Mouse (Mus musculus) liver, embryonic 15.5 days (tissue): ENCODE results near the gene AI854703. TPM values are rescaled to one million over a fixed set of nuclear protein-coding genes. Genes with fewer than 3 reads are reported as not detected.

ENCODE experiments used
- ATAC-seq: fragments of 200-750 bp; cut with Nextera tagmentation; 2 replicates; pipeline ENCODE4 v1.8.0; 2017; ENCODE audit warnings: moderate number of reproducible peaks, mild to moderate bottlenecking, moderate library complexity; ENCODE audit not compliant: insufficient read depth
- H3K27ac ChIP-seq: fragments of 300-500 bp; sonication (generic); replicated peaks from 2 replicates; pipeline ENCODE4 v1.5.1; 2015; ENCODE audit warnings: mild to moderate bottlenecking, inconsistent platforms
- H3K27me3 ChIP-seq: fragments of 300-500 bp; sonication (generic); 2 replicates; pipeline ENCODE4 v1.6.1; 2015; ENCODE audit warnings: mild to moderate bottlenecking, inconsistent platforms
- H3K36me3 ChIP-seq: fragments of 300-500 bp; sonication (generic); replicated peaks from 2 replicates; pipeline ENCODE4 v1.6.1; 2015; ENCODE audit warnings: moderate library complexity, mild to moderate bottlenecking, inconsistent platforms
- H3K4me1 ChIP-seq: fragments of 300-500 bp; sonication (generic); replicated peaks from 2 replicates; pipeline ENCODE4 v1.6.1; 2015; ENCODE audit warnings: inconsistent platforms
- H3K4me2 ChIP-seq: fragments of 300-500 bp; sonication (generic); 2 replicates; pipeline ENCODE4 v1.6.1; 2015; ENCODE audit warnings: moderate library complexity, mild to moderate bottlenecking, inconsistent platforms
- H3K4me3 ChIP-seq: fragments of 300-500 bp; sonication (generic); replicated peaks from 2 replicates; pipeline ENCODE4 v1.5.1; 2015; ENCODE audit warnings: mild to moderate bottlenecking, inconsistent platforms
- H3K9ac ChIP-seq: fragments of 300-500 bp; sonication (generic); 2 replicates; pipeline ENCODE4 v1.6.1; 2015; ENCODE audit warnings: moderate library complexity, mild to moderate bottlenecking, inconsistent platforms
- H3K9me3 ChIP-seq: fragments of 300-500 bp; sonication (generic); replicated peaks from 2 replicates; pipeline ENCODE4 v1.6.1; 2016; ENCODE audit warnings: inconsistent platforms
- WGBS: fragments of 180-500 bp; shearing (Covaris S2); methylation state at CpG from one replicate; pipeline ENCODE4 v1.1.7; 2015; ENCODE audit warnings: mixed read lengths; ENCODE audit not compliant: insufficient replicate concordance; 5-methylcytosine and 5-hydroxymethylcytosine counted together
- polyA plus RNA-seq: library from polyadenylated mRNA; unstranded; fragments of >200 nt; fragmentation: Nextera tagmentation; extraction: Ambion mirVana; gene quantifications from 2 replicates; pipeline ENCODE4 v1.2.1, GENCODE M21; 2015

Gene AI854703
- polyA plus RNA-seq, 1 experiment from 2014 or later: 0.18 TPM

DNA sequence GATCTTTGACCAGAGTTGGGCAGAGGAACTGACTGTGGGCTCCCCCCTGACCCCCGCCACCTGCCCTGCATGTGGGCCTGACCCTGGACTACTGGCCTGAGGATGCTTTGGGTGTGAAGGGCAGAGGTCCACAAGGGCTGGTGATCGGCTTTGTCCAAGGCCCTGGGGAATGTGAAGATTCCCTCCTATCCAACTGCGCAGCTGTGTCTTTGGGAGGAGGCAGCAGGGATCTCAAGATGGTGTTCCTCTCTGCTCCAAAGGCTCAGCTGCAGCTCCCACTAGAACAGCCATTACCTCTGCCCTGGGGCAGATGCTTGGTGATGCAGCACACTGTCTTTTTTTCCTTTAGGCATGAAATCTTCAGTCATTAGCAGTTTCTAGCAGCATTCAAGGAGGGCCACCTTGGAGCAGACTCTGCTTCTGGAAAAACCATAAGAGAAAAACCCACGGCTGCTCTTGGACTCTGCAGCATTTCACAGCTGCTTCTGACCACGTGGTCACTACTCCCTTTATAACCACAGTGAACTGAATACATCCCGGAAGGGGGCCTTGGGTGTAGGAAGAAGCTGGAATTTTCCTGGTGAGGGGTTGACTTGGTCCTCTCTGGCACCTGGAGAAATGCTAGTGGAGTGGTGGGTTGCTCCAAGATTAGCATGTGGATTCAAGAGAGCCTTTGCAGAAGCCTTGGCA is 11.4 kb downstream of the AI854703 start:
- Histone ChIP-seq H3K4me1 (no peaks in the 10 kb centered on the region), H3K4me2 (no peak overlapping the region), H3K27me3 (no peaks in the 10 kb centered on the region), H3K36me3 (no peaks in the 10 kb centered on the region), H3K9ac (no peak overlapping the region), H3K27ac (no peak overlapping the region), H3K4me3 (no peak overlapping the region), H3K9me3 (no peaks in the 10 kb centered on the region)
- no peak for ATAC-seq
- 53% methylated on average over 6 of the region's 6 CpGs for WGBS

- no peak overlapping the region for H3K27ac ChIP-seq
- ATAC-seq: no peak
- H3K27me3 ChIP-seq: no peaks in the 10 kb centered on the region
- H3K4me2 ChIP-seq: no peak overlapping the region
- H3K36me3 ChIP-seq: no peaks in the 10 kb centered on the region
- no peak overlapping the region for H3K4me3 ChIP-seq
- H3K9ac ChIP-seq: no peak overlapping the region
- no peaks in the 10 kb centered on the region for H3K9me3 ChIP-seq
- no peaks in the 10 kb centered on the region for H3K4me1 ChIP-seq
- WGBS: 38% methylated on average over 2 of the region's 2 CpGs
Measured at GRCm38 (mm10) chr6:48638553-48638952, 12.0 kb downstream of the AI854703 start.

DNA sequence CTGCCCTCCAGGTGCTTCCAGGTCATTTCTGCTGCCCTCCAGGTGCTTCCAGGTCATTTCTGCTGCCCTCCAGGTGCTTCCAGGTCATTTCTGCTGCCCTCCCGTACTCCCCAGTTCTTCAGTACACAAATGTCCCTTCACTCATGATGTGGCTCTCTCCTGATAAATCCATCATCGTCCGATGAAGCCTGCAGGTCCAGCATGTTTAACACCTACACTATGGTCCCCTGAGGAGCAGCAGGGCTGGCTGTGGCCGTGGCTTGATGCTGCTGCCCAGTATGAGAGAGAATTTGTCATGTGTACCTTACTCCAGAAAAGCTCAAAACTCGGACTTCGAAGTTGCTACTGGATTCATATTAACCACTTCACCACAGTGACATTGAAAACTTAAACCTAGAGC is 14.8 kb downstream of the AI854703 start:
- H3K4me2 ChIP-seq: no peak overlapping the region
- no peak overlapping the region for H3K9ac ChIP-seq
- no peak overlapping the region for H3K27ac ChIP-seq
- no peaks in the 10 kb centered on the region for H3K4me1 ChIP-seq
- no peak for ATAC-seq
- no peak overlapping the region for H3K4me3 ChIP-seq
- H3K36me3 ChIP-seq: no peaks in the 10 kb centered on the region
- H3K27me3 ChIP-seq: no peaks in the 10 kb centered on the region
- 49% methylated on average over 6 of the region's 6 CpGs for WGBS
- H3K9me3 ChIP-seq: no peaks in the 10 kb centered on the region

DNA sequence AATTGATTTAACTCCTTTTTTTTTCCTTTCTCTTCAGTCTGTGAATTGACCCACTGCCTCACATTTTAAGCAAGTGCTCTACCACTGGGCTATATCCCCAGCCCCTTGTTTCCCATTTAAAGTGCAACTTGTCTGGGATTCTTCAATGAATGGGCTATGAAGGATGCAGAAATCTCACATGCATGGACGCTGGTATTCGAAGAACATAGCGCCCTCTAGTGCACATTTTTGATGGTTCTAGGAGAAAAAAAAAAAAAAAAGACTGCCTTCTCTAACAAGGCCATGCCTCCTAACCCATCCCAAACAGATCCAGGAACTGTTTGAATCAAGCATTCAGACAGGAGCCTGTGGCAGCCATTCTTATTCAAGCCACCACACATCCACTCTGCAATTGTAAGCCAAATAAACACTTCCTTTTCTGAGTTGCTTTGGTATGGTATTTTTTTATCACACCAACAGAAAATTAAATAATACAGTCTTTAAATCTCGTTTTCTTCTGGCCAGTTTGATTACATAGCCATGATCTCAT is 16.3 kb downstream of the AI854703 start:
- Histone ChIP-seq H3K4me1 (no peaks in the 10 kb centered on the region), H3K4me2 (no peak overlapping the region), H3K4me3 (no peak overlapping the region), H3K27me3 (no peaks in the 10 kb centered on the region), H3K27ac (no peak overlapping the region), H3K36me3 (no peaks in the 10 kb centered on the region), H3K9ac (no peak overlapping the region), H3K9me3 (no peaks in the 10 kb centered on the region)
- 16% methylated on average over 4 of the region's 4 CpGs for WGBS
- no peak for ATAC-seq

GRCm38 (mm10) chr6:48645660-48646308 is 19.2 kb downstream of the AI854703 start:
- Histone ChIP-seq H3K4me2 (no peak overlapping the region), H3K9ac (no peak overlapping the region), H3K36me3 (no peaks in the 10 kb centered on the region)

GRCm38 (mm10) chr6:48646309-48646690 is 19.7 kb downstream of the AI854703 start:
- H3K27ac ChIP-seq: no peak overlapping the region
- no peaks in the 10 kb centered on the region for H3K4me1 ChIP-seq
- H3K9ac ChIP-seq: no peak overlapping the region
- H3K4me3 ChIP-seq: no peak overlapping the region
- ATAC-seq: no peak
- H3K9me3 ChIP-seq: no peaks in the 10 kb centered on the region
- WGBS: 47% methylated on average over 4 of the region's 4 CpGs
- no peak overlapping the region for H3K4me2 ChIP-seq
- H3K36me3 ChIP-seq: no peaks in the 10 kb centered on the region
- no peaks in the 10 kb centered on the region for H3K27me3 ChIP-seq

More at GRCm38 (mm10) chr6:48645660-48646308, 19.2 kb downstream of the AI854703 start:
- Histone ChIP-seq H3K27ac (no peak overlapping the region), H3K9me3 (no peaks in the 10 kb centered on the region), H3K27me3 (no peaks in the 10 kb centered on the region), H3K4me3 (no peak overlapping the region), H3K4me1 (no peaks in the 10 kb centered on the region)
- no peak for ATAC-seq
- 4% methylated on average over 12 of the region's 12 CpGs for WGBS

DNA sequence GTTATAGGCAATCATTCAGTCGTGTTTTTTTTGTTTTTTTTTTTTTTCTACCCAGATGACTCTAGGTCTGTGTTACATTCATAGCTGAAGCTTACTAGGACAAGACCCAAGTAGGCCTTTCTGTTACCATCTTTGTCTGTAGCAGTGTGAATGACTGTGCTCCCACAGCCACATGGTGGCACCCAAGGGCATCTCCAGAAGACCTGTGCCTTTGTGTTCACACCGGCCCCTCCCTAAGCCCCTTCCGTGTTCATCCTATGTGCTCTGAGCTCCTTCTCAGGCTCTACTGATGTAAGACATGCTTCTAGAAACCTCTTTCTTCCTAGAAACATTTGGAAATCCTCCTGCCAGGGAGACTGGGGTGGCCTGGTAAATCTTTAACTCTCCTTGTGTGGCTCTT is 20.4 kb downstream of the AI854703 start, which contains the start of gene Gimap8:
Gimap8 (plus strand) TSS at position 240 of the 400 bp plus-strand sequence.
- Histone ChIP-seq H3K27ac (no peak within 1 kb of the TSS), H3K27me3 (no peaks in the 10 kb centered on the region), H3K4me1 (no peaks in the 10 kb centered on the region), H3K36me3 (no peaks in the 10 kb centered on the region), H3K9ac (no peak within 1 kb of the TSS), H3K4me3 (no peak within 1 kb of the TSS), H3K4me2 (no peak within 1 kb of the TSS; the same call in 1 of the 2 replicates), H3K9me3 (no peaks in the 10 kb centered on the region)
- ATAC-seq: no peak
- WGBS: 13% methylated on average over 3 of the region's 3 CpGs

- no peak overlapping the region for H3K9ac ChIP-seq
- H3K27me3 ChIP-seq: no peaks in the 10 kb centered on the region
- ATAC-seq: no peak
- no peaks in the 10 kb centered on the region for H3K9me3 ChIP-seq
- no peak overlapping the region for H3K4me3 ChIP-seq
- H3K4me1 ChIP-seq: no peaks in the 10 kb centered on the region
- 47% methylated on average over 2 of the region's 2 CpGs for WGBS
- no peaks in the 10 kb centered on the region for H3K36me3 ChIP-seq
- H3K27ac ChIP-seq: no peak overlapping the region
- no peak overlapping the region for H3K4me2 ChIP-seq
Measured at GRCm38 (mm10) chr6:48647611-48648010, 21.0 kb downstream of the AI854703 start.

DNA sequence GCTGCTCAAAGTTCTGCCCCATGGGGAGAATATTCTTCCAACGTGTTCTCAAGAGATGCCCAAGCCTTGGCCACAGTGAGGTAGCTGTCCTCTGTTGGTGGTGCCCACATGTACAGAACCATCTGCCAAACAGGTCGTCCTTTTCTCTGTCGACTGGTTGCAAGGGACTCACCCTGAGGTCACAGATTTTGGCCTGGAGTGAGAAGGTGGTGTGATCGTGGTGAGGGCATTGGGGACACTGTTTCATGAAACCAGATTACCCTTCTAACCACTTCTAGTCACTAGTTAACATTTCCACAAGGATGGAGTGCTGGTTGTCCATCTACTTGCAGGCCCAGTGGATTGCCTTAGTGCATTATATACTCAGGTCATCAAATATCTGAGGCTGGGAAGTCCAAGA is 22.2 kb downstream of the AI854703 start:
- Histone ChIP-seq H3K9me3 (no peaks in the 10 kb centered on the region), H3K4me3 (no peak overlapping the region), H3K36me3 (no peaks in the 10 kb centered on the region), H3K27me3 (no peaks in the 10 kb centered on the region), H3K4me2 (no peak overlapping the region), H3K4me1 (no peaks in the 10 kb centered on the region), H3K27ac (no peak overlapping the region), H3K9ac (no peak overlapping the region)
- 62% methylated on average over 4 of the region's 4 CpGs for WGBS
- ATAC-seq: no peak

- Histone ChIP-seq H3K27me3 (no peaks in the 10 kb centered on the region), H3K9me3 (no peaks in the 10 kb centered on the region), H3K4me3 (no peak overlapping the region), H3K4me2 (no peak overlapping the region), H3K36me3 (no peaks in the 10 kb centered on the region), H3K9ac (no peak overlapping the region), H3K27ac (no peak overlapping the region), H3K4me1 (no peaks in the 10 kb centered on the region)
- no peak for ATAC-seq
- WGBS: 73% methylated on average over 9 of the region's 9 CpGs
Measured at GRCm38 (mm10) chr6:48650041-48650440, 23.5 kb downstream of the AI854703 start.

DNA sequence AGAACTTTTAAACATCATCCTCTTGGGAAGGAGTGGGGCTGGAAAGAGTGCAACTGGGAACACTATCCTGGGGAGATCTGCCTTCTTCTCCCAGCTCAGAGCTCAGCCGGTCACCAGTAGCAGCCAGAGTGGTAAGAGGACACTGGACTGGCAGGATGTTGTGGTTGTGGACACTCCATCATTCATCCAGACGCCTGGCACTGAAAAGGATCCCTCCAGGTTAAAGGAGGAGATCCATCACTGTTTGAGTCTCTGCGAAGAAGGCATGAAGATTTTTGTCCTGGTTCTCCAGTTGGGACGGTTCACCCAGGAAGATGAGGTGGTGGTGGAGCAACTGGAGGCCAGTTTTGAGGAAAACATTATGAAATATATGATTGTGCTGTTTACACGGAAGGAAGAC is 32.2 kb downstream of the AI854703 start:
- H3K4me3 ChIP-seq: no peak overlapping the region
- no peaks in the 10 kb centered on the region for H3K36me3 ChIP-seq
- no peak overlapping the region for H3K9ac ChIP-seq
- H3K27ac ChIP-seq: no peak overlapping the region
- H3K9me3 ChIP-seq: no peaks in the 10 kb centered on the region
- ATAC-seq: no peak
- no peaks in the 10 kb centered on the region for H3K4me1 ChIP-seq
- no peak overlapping the region for H3K4me2 ChIP-seq
- WGBS: 55% methylated on average over 5 of the region's 5 CpGs
- H3K27me3 ChIP-seq: no peaks in the 10 kb centered on the region
